Mouse (Mus musculus) CH12.LX (cell line): ENCODE measurements around the gene Dok5.

Experiments
- CTCF ChIP-seq, 2 experiments: IDR thresholded peaks in 1 of 2; conservative IDR thresholded peaks in 1 of 2; 2 replicates each; pipeline ENCODE4 v1.5.1; 2011 to 2012; ENCODE audit warnings: low read depth in 2 of 2, low read length in 2 of 2, improper control_type of control experiment in 1 of 2, inconsistent platforms in 1 of 2, mild to moderate bottlenecking in 1 of 2, moderate library complexity in 1 of 2
- EP300 ChIP-seq: IDR thresholded peaks from 2 replicates; pipeline ENCODE4 v1.6.1; 2011; ENCODE audit warnings: low read length, improper control_type of control experiment
- JUND ChIP-seq: conservative IDR thresholded peaks from 2 replicates; pipeline ENCODE4 v1.6.1; 2011; ENCODE audit warnings: low read depth, low read length, improper control_type of control experiment
- MAX ChIP-seq: IDR thresholded peaks from 2 replicates; pipeline ENCODE4 v1.6.1; 2011; ENCODE audit warnings: low read length, improper control_type of control experiment
- NRF1 ChIP-seq: IDR thresholded peaks from 2 replicates; pipeline ENCODE4 v1.6.1; 2014; ENCODE audit warnings: low read depth, mild to moderate bottlenecking, inconsistent platforms, low read length, improper control_type of control experiment, moderate library complexity
- POLR2A ChIP-seq: IDR thresholded peaks from 2 replicates; pipeline ENCODE4 v1.6.1; 2011; ENCODE audit warnings: low read depth, mild to moderate bottlenecking, improper control_type of control experiment, low read length
- RAD21 ChIP-seq: IDR thresholded peaks from 2 replicates; pipeline ENCODE4 v1.6.1; 2011; ENCODE audit warnings: low read depth, mild to moderate bottlenecking, low read length, improper control_type of control experiment, moderate library complexity
- SIN3A ChIP-seq: IDR thresholded peaks from 2 replicates; pipeline ENCODE4 v1.6.1; 2012; ENCODE audit warnings: low read length, improper control_type of control experiment, inconsistent platforms
- SMC3 ChIP-seq: IDR thresholded peaks from 2 replicates; pipeline ENCODE4 v1.6.1; 2011; ENCODE audit warnings: low read depth, low read length, improper control_type of control experiment
- TCF12 ChIP-seq: IDR thresholded peaks from 2 replicates; pipeline ENCODE4 v1.6.1; 2014; ENCODE audit warnings: low read depth, mild to moderate bottlenecking, inconsistent platforms, low read length, improper control_type of control experiment
- ZC3H11A ChIP-seq: IDR thresholded peaks from 2 replicates; pipeline ENCODE4 v1.6.1; 2012; ENCODE audit warnings: low read depth, mild to moderate bottlenecking, inconsistent platforms, low read length, improper control_type of control experiment

DNA sequence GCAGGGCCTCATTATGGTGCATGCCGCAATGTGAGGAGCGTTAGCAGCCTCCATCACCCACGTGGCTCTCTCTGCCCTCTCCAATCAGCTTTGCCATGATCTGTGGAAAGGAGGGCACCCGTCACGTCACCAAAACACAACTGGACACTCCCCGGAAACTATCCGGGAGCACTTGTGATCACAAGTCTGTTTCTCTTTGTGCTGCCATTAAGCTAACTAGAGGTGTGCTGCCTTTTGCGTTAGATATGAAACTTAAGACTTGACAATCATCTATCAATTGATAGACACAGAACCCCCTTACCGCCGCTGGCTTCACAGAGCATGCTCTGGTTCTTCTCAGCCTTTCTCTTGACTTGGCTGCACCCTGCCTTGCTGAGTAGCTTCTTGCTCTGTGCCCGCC lies 6.9 kb upstream of the Dok5 start:
- TF ChIP-seq POLR2A (no peak), RAD21 (no peak), ZC3H11A (no peak), SMC3 (no peak), NRF1 (no peak), CTCF (conservative IDR thresholded peaks at IDR 0.05 in 1 of 2, IDR thresholded peaks at IDR 0.05 in 1 of 2; ENCODE audit: low read depth in 2 of 2, low read length in 2 of 2) (no peak), EP300 (no peak), TCF12 (no peak), JUND (no peak), MAX (no peak), SIN3A (no peak)
